Mouse (Mus musculus) cortical plate, adult 2 months (tissue): ENCODE measurements around the gene Dnah2. TPM values are rescaled to one million over a fixed set of nuclear protein-coding genes. Genes with fewer than 3 reads are reported as not detected.

Experiments
- H3K27ac ChIP-seq: fragments of 200-500 bp; 2 replicates; pipeline ENCODE4 v1.5.1; 2012; ENCODE audit warnings: low read length, control low read depth, inconsistent platforms; ENCODE audit not compliant: insufficient read depth
- H3K4me1 ChIP-seq: fragments of 200-500 bp; 2 replicates; pipeline ENCODE4 v1.6.1; 2011; ENCODE audit warnings: low read length; ENCODE audit not compliant: control insufficient read depth, insufficient read depth
- H3K4me3 ChIP-seq: fragments of 200-500 bp; 2 replicates; pipeline ENCODE4 v1.5.1; 2011; ENCODE audit warnings: mild to moderate bottlenecking, low read length, control low read depth; ENCODE audit not compliant: insufficient read depth
- CTCF ChIP-seq: fragments of 200-500 bp; IDR thresholded peaks from 2 replicates; pipeline ENCODE4 v1.5.1; 2011; ENCODE audit warnings: mild to moderate bottlenecking, control low read depth, low read length; ENCODE audit not compliant: insufficient read depth; ENCODE audit errors: extremely low read depth
- POLR2A ChIP-seq: fragments of 200-500 bp; IDR thresholded peaks from 2 replicates; pipeline ENCODE4 v1.6.1; 2011; ENCODE audit warnings: mild to moderate bottlenecking, low read length, control low read depth; ENCODE audit not compliant: insufficient read depth; ENCODE audit errors: extremely low read depth
- polyA plus RNA-seq: library from polyadenylated mRNA; depleted of rRNA; stranded (reverse); fragments of >200 nt; gene quantifications from 2 replicates; pipeline ENCODE4 v1.2.3, GENCODE M21; 2012

Gene Dnah2
- polyA plus RNA-seq, 1 experiment = 1.6 TPM

DNA sequence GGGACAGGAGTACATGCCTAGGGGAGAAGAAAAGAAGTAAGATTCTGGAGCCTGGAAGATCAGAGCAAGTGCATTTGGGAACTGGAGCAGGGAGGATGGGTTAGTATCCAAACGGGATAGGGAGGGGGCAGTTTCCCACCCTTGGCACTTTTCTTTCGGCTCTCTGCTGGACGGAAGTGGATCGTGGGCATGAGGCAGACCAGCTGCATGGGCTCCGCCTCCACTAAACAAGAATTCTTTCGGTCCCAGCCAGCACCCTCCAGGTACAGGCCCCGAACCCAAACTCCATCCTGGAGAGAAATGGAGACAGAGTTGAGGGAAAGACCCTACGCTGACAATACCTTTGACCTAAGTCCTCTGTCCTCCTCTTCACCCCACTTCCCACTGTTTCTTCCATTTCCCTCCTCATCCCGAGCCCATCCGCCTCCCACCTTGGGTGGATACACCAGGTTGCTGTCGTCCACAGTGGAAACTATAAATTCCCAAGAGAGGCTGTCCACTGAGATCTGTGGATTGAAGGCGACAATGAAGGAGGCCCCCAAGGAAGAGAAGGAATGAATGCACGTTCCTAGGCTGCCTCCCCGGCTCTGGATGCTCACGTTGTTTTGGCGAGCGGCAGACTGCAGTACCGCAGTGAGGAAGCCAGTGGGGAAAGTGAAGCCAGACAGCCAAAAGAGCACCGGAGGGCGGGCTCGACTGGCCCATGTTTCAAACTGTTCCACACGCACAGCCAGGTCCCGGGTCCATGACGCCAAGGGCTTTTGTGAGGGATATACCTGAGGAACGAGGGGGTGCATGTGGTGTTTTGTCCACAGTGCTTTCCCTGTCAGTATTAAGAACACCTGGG lies 127.6 kb downstream of the Dnah2 start:
- no peak overlapping the region for H3K27ac ChIP-seq
- H3K4me3 ChIP-seq = no peak overlapping the region
- no peaks in the 10 kb centered on the region for H3K4me1 ChIP-seq
- TF ChIP-seq POLR2A (no peak), CTCF (no peak)

- H3K4me3 ChIP-seq = 0 out of 2 replicates have a peak overlapping the region, but pooled peaks have one; percentile 4
Measured at GRCm38 (mm10) chr11:69420554-69421000, 128.3 kb downstream of the Dnah2 start.

GRCm38 (mm10) chr11:69419813-69420553 lies 128.9 kb downstream of the Dnah2 start:
- no peak overlapping the region for H3K27ac ChIP-seq

More at GRCm38 (mm10) chr11:69420554-69421000, 128.3 kb downstream of the Dnah2 start:
- Histone ChIP-seq H3K27ac (no peak overlapping the region), H3K4me1 (no peaks in the 10 kb centered on the region)
- no peak for TF ChIP-seq POLR2A
- no peak for TF ChIP-seq CTCF

GRCm38 (mm10) chr11:69419443-69419812 lies 129.5 kb downstream of the Dnah2 start:
- no peaks in the 10 kb centered on the region for H3K4me1 ChIP-seq
- peak overlapping the region; percentile 42; the same call in 1 of the 2 replicates for H3K4me3 ChIP-seq
- H3K27ac ChIP-seq = 0 out of 2 replicates have a peak overlapping the region, but pooled peaks have one; percentile 3
- no peak for TF ChIP-seq CTCF
- TF ChIP-seq POLR2A = no peak

More at GRCm38 (mm10) chr11:69419813-69420553, 128.9 kb downstream of the Dnah2 start:
- TF ChIP-seq POLR2A = no peak
- TF ChIP-seq CTCF = no peak
- Histone ChIP-seq H3K4me1 (no peaks in the 10 kb centered on the region), H3K4me3 (peak overlapping the region; percentile 42)

DNA sequence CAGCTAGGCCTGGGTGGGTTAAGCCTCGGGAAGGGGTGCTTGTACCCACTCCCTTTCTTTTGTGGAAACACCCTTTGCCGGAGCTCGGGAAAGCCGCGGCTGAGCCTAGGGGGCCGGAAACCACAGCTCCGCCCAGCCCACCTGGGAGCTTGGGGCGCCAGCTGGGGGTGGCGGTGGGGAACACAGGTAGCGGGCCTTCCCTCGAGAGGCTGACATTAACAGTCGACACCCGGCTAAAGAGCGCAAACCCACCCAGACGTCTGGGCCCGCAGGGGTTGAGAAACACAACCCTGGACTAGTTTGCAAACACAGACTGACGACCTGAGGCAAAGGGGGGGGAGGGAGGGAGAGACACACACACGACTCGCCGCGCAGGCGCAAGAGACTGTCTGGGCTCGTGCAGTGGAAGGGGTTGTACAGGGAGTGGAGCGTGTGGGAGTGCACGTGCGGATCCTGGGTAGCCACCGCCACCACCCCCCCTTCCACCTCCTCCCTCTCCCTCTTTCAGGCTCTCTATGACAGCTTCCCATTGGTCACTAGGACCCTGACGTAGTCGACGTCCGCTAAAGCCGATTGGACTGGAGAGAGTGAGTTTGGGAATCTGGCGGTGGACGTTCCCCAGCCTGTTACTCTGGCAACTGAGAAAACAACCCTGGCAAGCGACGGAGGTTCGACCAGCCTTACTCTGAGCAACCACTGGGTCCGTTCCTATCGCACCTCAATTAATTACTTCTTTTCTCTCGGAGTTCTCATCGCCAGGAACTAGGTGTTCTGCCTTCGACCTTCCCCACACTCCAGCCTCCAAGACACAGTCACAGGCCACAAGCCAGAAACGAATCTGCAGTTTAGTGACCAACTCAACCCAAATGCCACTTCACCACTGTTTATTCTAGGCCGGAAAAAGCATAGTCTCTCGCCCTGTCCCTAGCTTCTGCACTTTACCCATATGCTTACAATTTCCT lies 130.1 kb downstream of the Dnah2 start:
- H3K4me3 ChIP-seq = peak overlapping the region; percentile 42
- TF ChIP-seq CTCF (no peak), POLR2A (peak; percentile 49)
- H3K27ac ChIP-seq = peak overlapping the region; percentile 94
- H3K4me1 ChIP-seq = 0 out of 2 replicates have a peak, but pooled peaks cover 2% of the 10 kb centered on the region

GRCm38 (mm10) chr11:69417449-69418384 lies 131.2 kb downstream of the Dnah2 start:
- TF ChIP-seq CTCF (no peak), POLR2A (peak; percentile 87)
- Histone ChIP-seq H3K27ac (peak overlapping the region; percentile 94), H3K4me3 (peak overlapping the region; percentile 42), H3K4me1 (0 out of 2 replicates have a peak, but pooled peaks cover 2% of the 10 kb centered on the region)

GRCm38 (mm10) chr11:69416921-69417448 lies 131.9 kb downstream of the Dnah2 start:
- peak overlapping the region; percentile 42; the same call in 1 of the 2 replicates for H3K4me3 ChIP-seq
- 0 out of 2 replicates have a peak overlapping the region, but pooled peaks have one; percentile 31 for H3K27ac ChIP-seq
- TF ChIP-seq CTCF = no peak
- TF ChIP-seq POLR2A = no peak
- H3K4me1 ChIP-seq = peaks cover 3% of the 10 kb centered on the region; the same call in 1 of the 2 replicates

GRCm38 (mm10) chr11:69416509-69416908 lies 132.4 kb downstream of the Dnah2 start:
- Histone ChIP-seq H3K4me1 (peaks cover 5% of the 10 kb centered on the region; the same call in 1 of the 2 replicates), H3K27ac (no peak overlapping the region), H3K4me3 (peak overlapping the region; percentile 68; the same call in 1 of the 2 replicates)
- TF ChIP-seq POLR2A = no peak
- no peak for TF ChIP-seq CTCF
